22 mouse cellular contexts compared by ENCODE assay signal in the genomic region with DNA sequence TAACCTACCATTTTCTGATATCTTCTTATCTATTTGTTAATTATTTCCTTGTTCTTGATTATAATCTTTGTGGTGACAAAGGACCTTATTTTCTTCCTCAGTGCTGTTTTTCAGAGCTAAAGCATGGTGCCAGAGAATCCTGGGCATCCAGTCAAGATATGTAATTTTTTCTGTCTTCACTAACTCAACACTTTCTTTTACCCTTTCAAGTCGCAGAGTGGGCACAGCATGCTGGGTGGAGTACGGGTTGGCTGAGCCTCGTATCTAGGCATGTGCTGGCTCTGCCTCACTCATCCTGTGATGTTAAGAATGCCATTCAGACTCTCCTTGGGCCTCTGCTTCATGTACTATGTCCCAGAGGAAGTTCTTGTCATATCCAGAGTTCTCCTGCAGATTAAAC.
DNase-seq lines count a peak whose midpoint lies in the region; ATAC-seq lines count a peak whose summit lies in the region.
"Had no signal": no experiment of that assay in that cellular context is flagged by ENCODE, and none has a peak within 500 bp of the region (broad histone marks: within the 10 kb centered on the region; RNA-seq: fewer than 3 reads in every experiment).

No protein-coding gene starts in this region.

- no peak for DNase-seq in frontal cortex, postnatal 25 days (ENCODE audit: low spot score in 2 of 2)
- DNase-seq in Muller cell, postnatal 12 days (ENCODE audit: inconsistent ontology term) = peak; percentile 46
- peak; percentile 45 for DNase-seq in NIH3T3 (ENCODE audit: low read depth)
- peak; percentile 51 for DNase-seq in fibroblast of lung, adult 2 months (ENCODE audit: low read depth)
- DNase-seq in spleen, adult 12 weeks (ENCODE audit: low spot score) = no peak
- DNase-seq: adrenal gland, postnatal 14 days; B cell, adult 2 months; cerebellum, adult 2 months; cerebellum, postnatal 25 days; gastrocnemius, postnatal 14 days; heart, postnatal 14 days; kidney, adult 18-20 months; kidney, postnatal 36 days; left cerebral cortex, postnatal 4 days; lung, adult 18-20 months; midbrain, embryonic 14.5 days; right cerebral cortex, postnatal 4 days; thymus, postnatal 4 days had no signal

- ATAC-seq in frontal cortex, adult (ENCODE audit: low TSS enrichment) = peak; percentile 90
- ATAC-seq: hindbrain, embryonic 16.5 days; liver, embryonic 12.5 days; lung, postnatal 0 days had no signal

Comparison
In these comparisons a context has a peak if more than half of its experiments do, and no peak if none do; other contexts are left out.
1. DNase-seq: peak in Muller cell, postnatal 12 days (single experiment), NIH3T3 (single experiment) and fibroblast of lung, adult 2 months (single experiment); none in frontal cortex, postnatal 25 days (0 of 2) and spleen, adult 12 weeks (single experiment).